Mouse (Mus musculus): Measurements from ENCODE around the gene Grhl3. TPM values are rescaled to one million over a fixed set of nuclear protein-coding genes. Genes with fewer than 3 reads are reported as not detected.

Gene Grhl3
- polyA plus RNA-seq, 1 experiment from 2014 or later: 0.99 TPM

- no peak for ATAC-seq (ENCODE audit: low read depth)
- no peaks in the 10 kb centered on the region for H3K36me3 ChIP-seq (ENCODE audit: control insufficient read depth, insufficient read depth, low read length)
- no peak overlapping the region for H3K9ac ChIP-seq (replicated peaks; ENCODE audit: low read depth, low read length)
- no peak overlapping the region for H3K4me3 ChIP-seq (ENCODE audit: low read depth, low read length)
- no peaks in the 10 kb centered on the region for H3K9me3 ChIP-seq (ENCODE audit: control insufficient read depth, low read length)
- no peak overlapping the region for H3K4me2 ChIP-seq (ENCODE audit: low read depth, low read length)
- peaks cover 14% of the 10 kb centered on the region for H3K4me1 ChIP-seq (ENCODE audit: control insufficient read depth, insufficient read depth, low read length)
- no peak overlapping the region for H3K27ac ChIP-seq (ENCODE audit: low read depth, low read length)
- WGBS: 49% methylated on average over 9 of the region's 9 CpGs
- H3K27me3 ChIP-seq (ENCODE audit: control insufficient read depth, insufficient read depth, low read length): 0 out of 2 replicates have a peak, but pooled peaks cover 3% of the 10 kb centered on the region
Observed at GRCm38 (mm10) chr4:135565400-135565799, 8.0 kb downstream of the Grhl3 start.

- Histone ChIP-seq H3K27ac (ENCODE audit: low read depth, low read length) (no peak overlapping the region), H3K4me3 (ENCODE audit: low read depth, low read length) (no peak overlapping the region), H3K27me3 (ENCODE audit: control insufficient read depth, insufficient read depth, low read length) (no peaks in the 10 kb centered on the region), H3K4me2 (ENCODE audit: low read depth, low read length) (no peak overlapping the region), H3K9ac (replicated peaks; ENCODE audit: low read depth, low read length) (no peak overlapping the region), H3K9me3 (ENCODE audit: control insufficient read depth, low read length) (no peaks in the 10 kb centered on the region), H3K36me3 (ENCODE audit: control insufficient read depth, insufficient read depth, low read length) (no peaks in the 10 kb centered on the region), H3K4me1 (ENCODE audit: control insufficient read depth, insufficient read depth, low read length) (peaks cover 14% of the 10 kb centered on the region)
- 47% methylated on average over 2 of the region's 2 CpGs for WGBS
- no peak for ATAC-seq (ENCODE audit: low read depth)
Observed at GRCm38 (mm10) chr4:135563794-135564193, 9.6 kb downstream of the Grhl3 start.

GRCm38 (mm10) chr4:135549323-135549722 lies 24.1 kb downstream of the Grhl3 start:
- no peaks in the 10 kb centered on the region for H3K9me3 ChIP-seq (ENCODE audit: control insufficient read depth, low read length)

GRCm38 (mm10) chr4:135548521-135549077 lies 24.8 kb downstream of the Grhl3 start:
- Histone ChIP-seq H3K27me3 (ENCODE audit: control insufficient read depth, insufficient read depth, low read length) (no peaks in the 10 kb centered on the region), H3K27ac (ENCODE audit: low read depth, low read length) (no peak overlapping the region), H3K4me1 (ENCODE audit: control insufficient read depth, insufficient read depth, low read length) (peaks cover 16% of the 10 kb centered on the region; the same call in 1 of the 2 replicates), H3K9me3 (ENCODE audit: control insufficient read depth, low read length) (no peaks in the 10 kb centered on the region), H3K9ac (replicated peaks; ENCODE audit: low read depth, low read length) (no peak overlapping the region), H3K4me3 (ENCODE audit: low read depth, low read length) (no peak overlapping the region), H3K36me3 (ENCODE audit: control insufficient read depth, insufficient read depth, low read length) (no peaks in the 10 kb centered on the region), H3K4me2 (ENCODE audit: low read depth, low read length) (no peak overlapping the region)
- no peak for ATAC-seq (ENCODE audit: low read depth)
- 37% methylated on average over 9 of the region's 9 CpGs for WGBS

More at GRCm38 (mm10) chr4:135549323-135549722, 24.1 kb downstream of the Grhl3 start:
- ATAC-seq (ENCODE audit: low read depth): no peak
- H3K36me3 ChIP-seq (ENCODE audit: control insufficient read depth, insufficient read depth, low read length): no peaks in the 10 kb centered on the region
- H3K4me2 ChIP-seq (ENCODE audit: low read depth, low read length): no peak overlapping the region
- H3K27ac ChIP-seq (ENCODE audit: low read depth, low read length): no peak overlapping the region
- 72% methylated on average over 6 of the region's 6 CpGs for WGBS
- H3K9ac ChIP-seq (replicated peaks; ENCODE audit: low read depth, low read length): no peak overlapping the region
- peaks cover 16% of the 10 kb centered on the region; the same call in 1 of the 2 replicates for H3K4me1 ChIP-seq (ENCODE audit: control insufficient read depth, insufficient read depth, low read length)
- no peak overlapping the region for H3K4me3 ChIP-seq (ENCODE audit: low read depth, low read length)
- H3K27me3 ChIP-seq (ENCODE audit: control insufficient read depth, insufficient read depth, low read length): no peaks in the 10 kb centered on the region

- no peaks in the 10 kb centered on the region for H3K36me3 ChIP-seq (ENCODE audit: control insufficient read depth, insufficient read depth, low read length)
- no peaks in the 10 kb centered on the region for H3K9me3 ChIP-seq (ENCODE audit: control insufficient read depth, low read length)
- no peaks in the 10 kb centered on the region for H3K27me3 ChIP-seq (ENCODE audit: control insufficient read depth, insufficient read depth, low read length)
- no peak overlapping the region for H3K9ac ChIP-seq (replicated peaks; ENCODE audit: low read depth, low read length)
- 16% methylated on average over 7 of the region's 7 CpGs for WGBS
- H3K27ac ChIP-seq (ENCODE audit: low read depth, low read length): no peak overlapping the region
- peaks cover 13% of the 10 kb centered on the region; the same call in 1 of the 2 replicates for H3K4me1 ChIP-seq (ENCODE audit: control insufficient read depth, insufficient read depth, low read length)
- no peak overlapping the region for H3K4me2 ChIP-seq (ENCODE audit: low read depth, low read length)
- no peak for ATAC-seq (ENCODE audit: low read depth)
- H3K4me3 ChIP-seq (ENCODE audit: low read depth, low read length): no peak overlapping the region
Observed at GRCm38 (mm10) chr4:135548108-135548507, 25.3 kb downstream of the Grhl3 start.

DNA sequence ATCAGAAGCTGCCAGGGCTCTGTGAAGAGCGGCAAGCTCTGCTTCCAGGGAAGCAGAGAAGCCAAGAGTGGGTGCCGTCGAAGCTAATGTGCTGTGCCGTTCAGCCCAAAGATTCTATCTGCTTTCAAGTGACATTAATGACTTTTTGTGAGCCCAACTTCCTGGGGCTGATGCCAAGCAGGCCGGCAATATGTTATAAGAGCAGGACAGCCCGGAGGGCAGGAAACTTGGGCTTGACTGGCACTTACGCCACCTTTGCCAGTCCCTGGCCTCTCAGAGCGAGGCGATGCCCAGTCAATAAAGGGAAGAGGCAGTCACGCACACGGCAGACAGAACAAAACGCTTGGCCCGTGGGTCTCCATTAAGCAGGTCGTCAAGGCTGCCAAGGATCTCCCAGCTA lies 25.9 kb downstream of the Grhl3 start:
- Histone ChIP-seq H3K4me2 (ENCODE audit: low read depth, low read length) (no peak overlapping the region), H3K27ac (ENCODE audit: low read depth, low read length) (peak overlapping the region; percentile 39; the same call in 1 of the 2 replicates)

DNA sequence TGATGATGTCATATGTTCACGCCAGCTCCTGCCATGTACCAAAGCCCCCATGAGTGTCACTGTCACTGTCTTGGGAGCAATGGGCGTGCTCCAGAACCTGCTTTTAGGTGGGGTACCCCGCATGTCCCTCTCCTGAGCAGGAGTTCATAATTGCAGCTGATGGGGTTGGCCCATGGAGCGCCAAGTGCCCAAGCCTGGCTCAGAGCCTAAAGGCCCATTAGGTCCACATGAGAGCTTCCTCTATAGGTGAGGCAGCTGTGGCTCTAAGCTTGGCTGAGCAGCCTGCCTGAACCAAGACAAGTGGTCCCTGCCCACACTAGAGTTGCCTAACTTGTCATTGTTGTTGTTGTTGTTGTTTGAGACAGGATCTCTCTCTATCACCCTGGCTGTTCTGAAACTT lies 26.6 kb downstream of the Grhl3 start:
- no peak overlapping the region for H3K27ac ChIP-seq (ENCODE audit: low read depth, low read length)
- no peak overlapping the region for H3K4me2 ChIP-seq (ENCODE audit: low read depth, low read length)
- no peak overlapping the region for H3K9ac ChIP-seq (replicated peaks; ENCODE audit: low read depth, low read length)
- no peaks in the 10 kb centered on the region for H3K9me3 ChIP-seq (ENCODE audit: control insufficient read depth, low read length)
- no peaks in the 10 kb centered on the region for H3K36me3 ChIP-seq (ENCODE audit: control insufficient read depth, insufficient read depth, low read length)
- H3K4me1 ChIP-seq (ENCODE audit: control insufficient read depth, insufficient read depth, low read length): peaks cover 11% of the 10 kb centered on the region; the same call in 1 of the 2 replicates
- H3K27me3 ChIP-seq (ENCODE audit: control insufficient read depth, insufficient read depth, low read length): no peaks in the 10 kb centered on the region
- 77% methylated on average over 4 of the region's 4 CpGs for WGBS
- no peak for ATAC-seq (ENCODE audit: low read depth)
- H3K4me3 ChIP-seq (ENCODE audit: low read depth, low read length): no peak overlapping the region

More for the DNA sequence above, 25.9 kb downstream of the Grhl3 start:
- Histone ChIP-seq H3K27me3 (ENCODE audit: control insufficient read depth, insufficient read depth, low read length) (no peaks in the 10 kb centered on the region), H3K9me3 (ENCODE audit: control insufficient read depth, low read length) (no peaks in the 10 kb centered on the region), H3K4me1 (ENCODE audit: control insufficient read depth, insufficient read depth, low read length) (peaks cover 11% of the 10 kb centered on the region; the same call in 1 of the 2 replicates), H3K9ac (replicated peaks; ENCODE audit: low read depth, low read length) (no peak overlapping the region), H3K36me3 (ENCODE audit: control insufficient read depth, insufficient read depth, low read length) (no peaks in the 10 kb centered on the region), H3K4me3 (ENCODE audit: low read depth, low read length) (no peak overlapping the region)
- 48% methylated on average over 14 of the region's 14 CpGs for WGBS
- no peak for ATAC-seq (ENCODE audit: low read depth)

- Histone ChIP-seq H3K4me2 (ENCODE audit: low read depth, low read length) (no peak overlapping the region), H3K4me1 (ENCODE audit: control insufficient read depth, insufficient read depth, low read length) (peaks cover 11% of the 10 kb centered on the region; the same call in 1 of the 2 replicates), H3K27ac (ENCODE audit: low read depth, low read length) (no peak overlapping the region), H3K36me3 (ENCODE audit: control insufficient read depth, insufficient read depth, low read length) (no peaks in the 10 kb centered on the region), H3K4me3 (ENCODE audit: low read depth, low read length) (no peak overlapping the region), H3K9ac (replicated peaks; ENCODE audit: low read depth, low read length) (no peak overlapping the region), H3K27me3 (ENCODE audit: control insufficient read depth, insufficient read depth, low read length) (no peaks in the 10 kb centered on the region), H3K9me3 (ENCODE audit: control insufficient read depth, low read length) (no peaks in the 10 kb centered on the region)
- no peak for ATAC-seq (ENCODE audit: low read depth)
- 79% methylated on average over 7 of the region's 7 CpGs for WGBS
Observed at GRCm38 (mm10) chr4:135546008-135546407, 27.4 kb downstream of the Grhl3 start.

GRCm38 (mm10) chr4:135545080-135545511 lies 28.3 kb downstream of the Grhl3 start:
- Histone ChIP-seq H3K27ac (ENCODE audit: low read depth, low read length) (no peak overlapping the region), H3K36me3 (ENCODE audit: control insufficient read depth, insufficient read depth, low read length) (no peaks in the 10 kb centered on the region), H3K4me2 (ENCODE audit: low read depth, low read length) (no peak overlapping the region), H3K9me3 (ENCODE audit: control insufficient read depth, low read length) (no peaks in the 10 kb centered on the region), H3K27me3 (ENCODE audit: control insufficient read depth, insufficient read depth, low read length) (no peaks in the 10 kb centered on the region), H3K4me1 (ENCODE audit: control insufficient read depth, insufficient read depth, low read length) (peaks cover 11% of the 10 kb centered on the region; the same call in 1 of the 2 replicates), H3K4me3 (ENCODE audit: low read depth, low read length) (no peak overlapping the region), H3K9ac (replicated peaks; ENCODE audit: low read depth, low read length) (no peak overlapping the region)
- 15% methylated on average over 8 of the region's 8 CpGs for WGBS
- ATAC-seq (ENCODE audit: low read depth): no peak
